Mouse (Mus musculus) gastrocnemius, adult 8-10 months (tissue): Measurements from ENCODE around the gene Alkbh2. TPM values are rescaled to one million over a fixed set of nuclear protein-coding genes. Genes with fewer than 3 reads are reported as not detected.

Experiments used
- DNase-seq, 2 experiments: peaks; one replicate each; pipeline ENCODE4 v3.0.0; 2022; ENCODE audit warnings: low spot score in 2 of 2
- total RNA-seq, 4 experiments: library from RNA; stranded (reverse); gene quantifications; 2 replicates each; pipeline ENCODE4 v1.2.4; 2022

The Alkbh2 gene
- total RNA-seq, 4 experiments from 2014 or later = 0.67 to 1.2 (median 0.94) TPM; not detected in 1

GRCm38 (mm10) chr5:114101873-114102272 lies 26.1 kb downstream of the Alkbh2 start:
- DNase-seq = no peak

- DNase-seq = no peak
Measured at GRCm38 (mm10) chr5:114100390-114101099, 27.5 kb downstream of the Alkbh2 start.

DNA sequence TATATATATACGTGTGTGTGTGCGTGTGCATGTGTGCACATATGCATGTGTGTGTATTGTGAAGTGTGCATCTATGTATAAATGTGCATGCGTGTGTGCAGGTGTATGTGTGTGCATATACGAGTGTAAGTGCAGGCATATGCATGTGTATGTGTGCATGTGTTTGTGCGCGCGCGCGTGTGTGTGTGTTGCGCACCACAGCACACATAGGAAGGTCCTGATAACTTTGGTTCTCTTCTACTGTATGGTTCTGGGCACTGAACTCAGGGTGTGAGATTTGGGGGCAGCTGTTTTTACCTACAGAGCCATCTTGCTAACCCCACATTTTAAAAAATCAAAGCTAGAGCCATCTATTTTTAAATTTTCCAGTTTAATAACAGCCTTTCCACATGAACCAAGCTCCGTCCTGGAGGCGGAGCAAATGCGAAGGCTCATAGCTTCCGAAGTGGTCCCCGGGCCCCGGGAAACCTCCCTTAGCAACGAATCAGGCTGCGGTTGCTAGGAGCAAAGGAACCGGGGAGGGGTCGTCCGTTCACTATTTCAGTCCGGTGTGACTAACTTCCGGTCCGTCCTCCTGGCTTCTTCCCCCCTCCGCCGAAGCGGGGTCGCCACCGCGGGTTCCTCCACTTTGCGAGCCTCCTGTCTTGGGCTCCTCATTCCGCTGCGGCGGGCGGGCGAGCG lies 28.2 kb downstream of the Alkbh2 start:
- DNase-seq = peak; percentile 81 to 82

GRCm38 (mm10) chr5:114091057-114091807 lies 36.8 kb downstream of the Alkbh2 start, which contains the start of gene Svop:
Gene Svop (minus strand): TSS chr5:114091570.
- DNase-seq = peak in 1 of 2 experiments; percentile 16

- no peak for DNase-seq
Measured at GRCm38 (mm10) chr5:114090421-114091013, 37.5 kb downstream of the Alkbh2 start.

DNA sequence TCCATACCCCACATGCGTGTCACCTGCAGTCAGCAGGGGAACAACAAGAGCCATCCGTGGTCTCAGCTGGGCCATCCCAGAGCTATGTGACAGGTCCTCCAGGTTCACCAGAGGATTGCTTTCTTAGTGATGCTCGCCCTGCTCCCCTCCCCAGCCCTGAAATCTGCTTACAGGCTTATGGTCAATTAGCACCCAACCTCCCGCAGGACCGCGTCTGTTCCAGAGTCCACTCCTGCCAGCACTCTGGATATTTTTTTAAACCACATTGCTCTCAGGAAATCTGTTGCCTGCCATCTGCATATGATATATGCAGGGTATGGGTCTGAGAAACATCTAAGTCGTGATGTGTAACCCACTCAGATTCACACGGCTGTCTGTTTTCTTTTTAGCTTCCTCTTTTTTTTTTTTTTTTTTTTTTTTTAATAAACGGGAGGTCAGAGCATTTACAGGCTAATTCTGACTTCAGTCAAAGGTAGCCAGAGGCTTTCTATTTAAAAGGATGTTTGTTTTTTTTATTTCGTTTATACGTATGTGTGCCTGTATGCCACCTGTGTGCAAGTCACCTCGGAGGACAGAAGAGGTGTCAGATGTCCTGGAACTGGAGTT lies 40.0 kb downstream of the Alkbh2 start:
- DNase-seq = no peak

GRCm38 (mm10) chr5:114085501-114085900 lies 42.5 kb downstream of the Alkbh2 start:
- no peak for DNase-seq

DNA sequence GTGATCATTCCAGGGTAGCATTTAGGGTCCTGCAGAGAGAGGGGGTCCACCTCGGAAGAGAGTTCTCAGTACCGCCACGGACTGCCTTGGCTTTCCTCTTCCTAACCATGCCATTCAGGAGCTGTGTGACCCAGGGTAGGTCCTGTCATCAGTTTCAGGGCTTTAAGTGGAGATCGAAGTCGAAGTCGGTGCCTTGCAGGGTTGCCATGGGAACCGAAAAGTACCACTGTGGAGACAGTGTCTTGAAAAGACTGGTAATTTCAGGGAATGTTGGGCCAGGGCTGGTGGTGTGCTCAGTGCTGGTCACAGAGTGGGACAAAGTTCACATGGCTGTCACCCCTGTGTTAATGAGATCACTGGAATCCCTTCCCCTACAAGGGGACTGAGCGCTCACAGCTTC lies 51.0 kb downstream of the Alkbh2 start:
- no peak for DNase-seq

Other genes with a start within 250 kb of the Alkbh2 start
- 1 to 10 TPM; 7.0 to 9.8 (median 8.2) TPM for gene Coro1c, start 219.5 kb downstream of the Alkbh2 start, total RNA-seq
- 1 to 10 TPM; 6.3 to 9.8 (median 6.9) TPM for gene Ssh1, start 134.3 kb downstream of the Alkbh2 start, total RNA-seq
- gene Dao, start 124.5 kb downstream of the Alkbh2 start, total RNA-seq = not detected
- 1 to 10 TPM; 7.8 to 9.4 (median 8.6) TPM for gene Usp30, start 62.8 kb downstream of the Alkbh2 start, total RNA-seq
- gene Svop, start 36.6 kb downstream of the Alkbh2 start, total RNA-seq = not detected
- gene Ung, start 2.2 kb upstream of the Alkbh2 start, total RNA-seq = 10 to 100 TPM in 2 of 4 experiments, 1 to 10 TPM in 2; 6.8 to 11.5 (median 10.0) TPM
- 100 to 1,000 TPM; 163 to 191 (median 187) TPM for gene Acacb, start 18.3 kb upstream of the Alkbh2 start, total RNA-seq
- not detected for gene Foxn4, start 145.6 kb upstream of the Alkbh2 start, total RNA-seq
- gene Myo1h, start 160.9 kb upstream of the Alkbh2 start, total RNA-seq = not detected